Mouse (Mus musculus): ENCODE measurements at regions not wholly inside any gene's neighbourhood (a gene's known extent, or its start where the extent isn't known, plus 50 kb on each side); places are given as distances from the start of the nearest gene placed in this dataset.

- TF ChIP-seq POLR2A (IDR thresholded peaks at IDR 0.05; ENCODE audit: low read depth, low read length), result no peak
- TF ChIP-seq CTCF (IDR thresholded peaks at IDR 0.05; ENCODE audit: extremely low read depth, insufficient read length, insufficient replicate concordance, low read depth, low read length), result no peak
- Histone ChIP-seq H3K36me3 (ENCODE audit: control insufficient read depth, insufficient read depth, low read length) (no peaks in the 10 kb centered on the region), H3K4me1 (ENCODE audit: control insufficient read depth, insufficient read depth, insufficient read length, low read length) (no peaks in the 10 kb centered on the region), H3K27ac (ENCODE audit: insufficient read depth, low read depth, low read length) (no peak overlapping the region), H3K27me3 (ENCODE audit: control insufficient read depth, insufficient read depth, low read length) (no peaks in the 10 kb centered on the region), H3K4me3 (ENCODE audit: low read depth, low read length) (no peak overlapping the region)
- 91% methylated on average over 17 of the region's 17 CpGs for WGBS
These were observed 243.6 kb downstream of the Hs3st3b1 start for GRCm38 (mm10) chr11:63678382-63678905.

- Histone ChIP-seq H3K27me3 (ENCODE audit: control insufficient read depth, insufficient read depth, low read length) (no peaks in the 10 kb centered on the region), H3K36me3 (ENCODE audit: control insufficient read depth, insufficient read depth, low read length) (no peaks in the 10 kb centered on the region), H3K27ac (ENCODE audit: insufficient read depth, low read depth, low read length) (no peak overlapping the region), H3K4me1 (ENCODE audit: control insufficient read depth, insufficient read depth, insufficient read length, low read length) (no peaks in the 10 kb centered on the region), H3K4me3 (ENCODE audit: low read depth, low read length) (no peak overlapping the region)
- 79% methylated on average over 4 of the region's 4 CpGs for WGBS
- no peak for TF ChIP-seq POLR2A (IDR thresholded peaks at IDR 0.05; ENCODE audit: low read depth, low read length)
- TF ChIP-seq CTCF (IDR thresholded peaks at IDR 0.05; ENCODE audit: extremely low read depth, insufficient read length, insufficient replicate concordance, low read depth, low read length), result no peak
These were observed 242.6 kb downstream of the Hs3st3b1 start for GRCm38 (mm10) chr11:63679491-63679890.

GRCm38 (mm10) chr11:63684228-63684980 lies 237.7 kb downstream of the Hs3st3b1 start:
- Histone ChIP-seq H3K4me1 (ENCODE audit: control insufficient read depth, insufficient read depth, insufficient read length, low read length) (no peaks in the 10 kb centered on the region), H3K4me3 (ENCODE audit: low read depth, low read length) (no peak overlapping the region), H3K36me3 (ENCODE audit: control insufficient read depth, insufficient read depth, low read length) (no peaks in the 10 kb centered on the region), H3K27me3 (ENCODE audit: control insufficient read depth, insufficient read depth, low read length) (no peaks in the 10 kb centered on the region), H3K27ac (ENCODE audit: insufficient read depth, low read depth, low read length) (no peak overlapping the region)
- TF ChIP-seq CTCF (IDR thresholded peaks at IDR 0.05; ENCODE audit: extremely low read depth, insufficient read length, insufficient replicate concordance, low read depth, low read length) (no peak), POLR2A (IDR thresholded peaks at IDR 0.05; ENCODE audit: low read depth, low read length) (no peak)
- WGBS, result 52% methylated on average over 11 of the region's 11 CpGs

- TF ChIP-seq CTCF (IDR thresholded peaks at IDR 0.05; ENCODE audit: extremely low read depth, insufficient read length, insufficient replicate concordance, low read depth, low read length) (no peak), POLR2A (IDR thresholded peaks at IDR 0.05; ENCODE audit: low read depth, low read length) (no peak)
- Histone ChIP-seq H3K4me1 (ENCODE audit: control insufficient read depth, insufficient read depth, insufficient read length, low read length) (no peaks in the 10 kb centered on the region), H3K27me3 (ENCODE audit: control insufficient read depth, insufficient read depth, low read length) (no peaks in the 10 kb centered on the region), H3K36me3 (ENCODE audit: control insufficient read depth, insufficient read depth, low read length) (no peaks in the 10 kb centered on the region), H3K27ac (ENCODE audit: insufficient read depth, low read depth, low read length) (no peak overlapping the region), H3K4me3 (ENCODE audit: low read depth, low read length) (no peak overlapping the region)
- WGBS, result 52% methylated on average over 4 of the region's 4 CpGs
These were observed 231.0 kb downstream of the Hs3st3b1 start for GRCm38 (mm10) chr11:63691041-63691440.

GRCm38 (mm10) chr11:63704995-63705580 lies 217.0 kb downstream of the Hs3st3b1 start:
- H3K27me3 ChIP-seq (ENCODE audit: control insufficient read depth, insufficient read depth, low read length), result no peaks in the 10 kb centered on the region
- H3K36me3 ChIP-seq (ENCODE audit: control insufficient read depth, insufficient read depth, low read length), result no peaks in the 10 kb centered on the region
- 66% methylated on average over 12 of the region's 12 CpGs for WGBS
- no peak overlapping the region for H3K4me3 ChIP-seq (ENCODE audit: low read depth, low read length)
- H3K4me1 ChIP-seq (ENCODE audit: control insufficient read depth, insufficient read depth, insufficient read length, low read length), result no peaks in the 10 kb centered on the region
- TF ChIP-seq CTCF (IDR thresholded peaks at IDR 0.05; ENCODE audit: extremely low read depth, insufficient read length, insufficient replicate concordance, low read depth, low read length) (no peak), POLR2A (IDR thresholded peaks at IDR 0.05; ENCODE audit: low read depth, low read length) (no peak)
- no peak overlapping the region for H3K27ac ChIP-seq (ENCODE audit: insufficient read depth, low read depth, low read length)

- WGBS, result 68% methylated on average over 8 of the region's 8 CpGs
- TF ChIP-seq POLR2A (IDR thresholded peaks at IDR 0.05; ENCODE audit: low read depth, low read length), result no peak
- no peak for TF ChIP-seq CTCF (IDR thresholded peaks at IDR 0.05; ENCODE audit: extremely low read depth, insufficient read length, insufficient replicate concordance, low read depth, low read length)
- no peaks in the 10 kb centered on the region for H3K36me3 ChIP-seq (ENCODE audit: control insufficient read depth, insufficient read depth, low read length)
- no peaks in the 10 kb centered on the region for H3K27me3 ChIP-seq (ENCODE audit: control insufficient read depth, insufficient read depth, low read length)
- H3K4me1 ChIP-seq (ENCODE audit: control insufficient read depth, insufficient read depth, insufficient read length, low read length), result no peaks in the 10 kb centered on the region
- no peak overlapping the region for H3K27ac ChIP-seq (ENCODE audit: insufficient read depth, low read depth, low read length)
- no peak overlapping the region for H3K4me3 ChIP-seq (ENCODE audit: low read depth, low read length)
These were observed 216.0 kb downstream of the Hs3st3b1 start for GRCm38 (mm10) chr11:63706057-63706456.

GRCm38 (mm10) chr11:63707093-63707492 lies 215.0 kb downstream of the Hs3st3b1 start:
- WGBS, result 33% methylated on average over 5 of the region's 5 CpGs
- no peak overlapping the region for H3K4me3 ChIP-seq (ENCODE audit: low read depth, low read length)
- no peaks in the 10 kb centered on the region for H3K27me3 ChIP-seq (ENCODE audit: control insufficient read depth, insufficient read depth, low read length)
- TF ChIP-seq POLR2A (IDR thresholded peaks at IDR 0.05; ENCODE audit: low read depth, low read length), result no peak
- TF ChIP-seq CTCF (IDR thresholded peaks at IDR 0.05; ENCODE audit: extremely low read depth, insufficient read length, insufficient replicate concordance, low read depth, low read length), result no peak
- H3K4me1 ChIP-seq (ENCODE audit: control insufficient read depth, insufficient read depth, insufficient read length, low read length), result no peaks in the 10 kb centered on the region
- no peaks in the 10 kb centered on the region for H3K36me3 ChIP-seq (ENCODE audit: control insufficient read depth, insufficient read depth, low read length)
- no peak overlapping the region for H3K27ac ChIP-seq (ENCODE audit: insufficient read depth, low read depth, low read length)

Measured in small intestine, adult 2 months (tissue).